Mouse (Mus musculus) olfactory bulb, adult 2 months (tissue): ENCODE measurements around the gene Parg.

Source experiments
- CTCF ChIP-seq: fragments of 200-500 bp; IDR thresholded peaks from 2 replicates; pipeline ENCODE4 v1.5.1; 2012; ENCODE audit warnings: low read depth, mild to moderate bottlenecking, low read length, moderate library complexity; ENCODE audit not compliant: insufficient read depth
- POLR2A ChIP-seq: fragments of 200-500 bp; IDR thresholded peaks from 2 replicates; pipeline ENCODE4 v1.6.1; 2012; ENCODE audit warnings: mild to moderate bottlenecking, low read depth, low read length, moderate library complexity; ENCODE audit not compliant: insufficient read depth

GRCm38 (mm10) chr14:32180861-32181260, 20.9 kb upstream of the Parg start:
- TF ChIP-seq CTCF (no peak), POLR2A (no peak)
